Mouse (Mus musculus) retina, postnatal 1 day (tissue): ENCODE measurements around the gene Akap7.
"Not testable (repeated sequence)": the region's sequence is repeated elsewhere in the genome, so short reads cannot be mapped to it uniquely, and the experiment has no call there.

ENCODE experiments used
- DNase-seq: peaks from one replicate; pipeline ENCODE4 v3.0.0-alpha.2; 2012

Gene Akap7

GRCm38 (mm10) chr10:25253006-25253405, 54.7 kb downstream of the Akap7 start:
- no peak for DNase-seq

- peak; percentile 88 for DNase-seq
Observed at GRCm38 (mm10) chr10:25250108-25250507, 57.6 kb downstream of the Akap7 start.

GRCm38 (mm10) chr10:25246173-25246572, 61.5 kb downstream of the Akap7 start:
- DNase-seq: peak; percentile 44

- DNase-seq: peak; percentile 60
Observed at GRCm38 (mm10) chr10:25239156-25239555, 68.5 kb downstream of the Akap7 start.

GRCm38 (mm10) chr10:25234080-25234479, 73.6 kb downstream of the Akap7 start:
- no peak for DNase-seq

GRCm38 (mm10) chr10:25232700-25233099, 75.0 kb downstream of the Akap7 start:
- DNase-seq: no peak

GRCm38 (mm10) chr10:25231358-25231757, 76.3 kb downstream of the Akap7 start:
- DNase-seq: peak; percentile 67

GRCm38 (mm10) chr10:25224371-25224770, 83.3 kb downstream of the Akap7 start:
- no peak for DNase-seq

GRCm38 (mm10) chr10:25220754-25221153, 86.9 kb downstream of the Akap7 start:
- no peak for DNase-seq

- no peak for DNase-seq
Observed at GRCm38 (mm10) chr10:25219901-25220495, 87.7 kb downstream of the Akap7 start.

GRCm38 (mm10) chr10:25219220-25219628, 88.4 kb downstream of the Akap7 start:
- peak; percentile 77 for DNase-seq

GRCm38 (mm10) chr10:25218746-25219145, 88.9 kb downstream of the Akap7 start:
- DNase-seq: no peak

- no peak for DNase-seq
Observed at GRCm38 (mm10) chr10:25215977-25216376, 91.7 kb downstream of the Akap7 start.

GRCm38 (mm10) chr10:25213716-25214115, 94.0 kb downstream of the Akap7 start:
- no peak for DNase-seq

- peak; percentile 35 for DNase-seq
Observed at GRCm38 (mm10) chr10:25208619-25209018, 99.1 kb downstream of the Akap7 start.

GRCm38 (mm10) chr10:25207866-25208265, 99.8 kb downstream of the Akap7 start:
- DNase-seq: peak; percentile 51

- no peak for DNase-seq
Observed at GRCm38 (mm10) chr10:25200691-25201090, 107.0 kb downstream of the Akap7 start.

- peak; percentile 71 for DNase-seq
Observed at GRCm38 (mm10) chr10:25199510-25200353, 107.9 kb downstream of the Akap7 start.

GRCm38 (mm10) chr10:25198575-25198974, 109.1 kb downstream of the Akap7 start:
- no peak for DNase-seq

GRCm38 (mm10) chr10:25198048-25198447, 109.6 kb downstream of the Akap7 start:
- DNase-seq: no peak

- DNase-seq: no peak
Observed at GRCm38 (mm10) chr10:25192180-25193073, 115.2 kb downstream of the Akap7 start.

GRCm38 (mm10) chr10:25191166-25191565, 116.5 kb downstream of the Akap7 start:
- no peak for DNase-seq

GRCm38 (mm10) chr10:25186240-25186639, 121.4 kb downstream of the Akap7 start:
- not testable (repeated sequence) for DNase-seq
